Mouse (Mus musculus) liver, embryonic 14.5 days (tissue): ENCODE measurements around the gene Map3k11. TPM values are rescaled to one million over a fixed set of nuclear protein-coding genes. Genes with fewer than 3 reads are reported as not detected.

ENCODE experiments used
- ATAC-seq: fragments of 200-750 bp; cut with Nextera tagmentation; 2 replicates; pipeline ENCODE4 v1.8.0; 2017; ENCODE audit warnings: moderate number of reproducible peaks, mild to moderate bottlenecking, moderate library complexity; ENCODE audit not compliant: insufficient read depth
- DNase-seq, 3 experiments: peaks; one replicate each; pipeline ENCODE4 v3.0.0-alpha.2; 2012 to 2013; ENCODE audit warnings: low read depth in 3 of 3, low spot score in 3 of 3
- H3K27ac ChIP-seq: fragments of 300-500 bp; sonication (generic); 2 replicates; pipeline ENCODE4 v1.5.1; 2014; ENCODE audit warnings: moderate library complexity, mild to moderate bottlenecking, control low read depth, inconsistent platforms
- H3K27me3 ChIP-seq: fragments of 300-500 bp; sonication (generic); 2 replicates; pipeline ENCODE4 v1.6.1; 2014; ENCODE audit warnings: mild to moderate bottlenecking, low read length, moderate library complexity; ENCODE audit not compliant: control insufficient read depth, insufficient read depth
- H3K36me3 ChIP-seq: fragments of 300-500 bp; sonication (generic); replicated peaks from 2 replicates; pipeline ENCODE4 v1.6.1; 2014; ENCODE audit warnings: low read depth; ENCODE audit not compliant: control insufficient read depth, insufficient read depth
- H3K4me1 ChIP-seq, 2 experiments: fragments of 200-500 bp in 1 of 2; fragments of 300-500 bp in 1 of 2; sonication (generic) in 1 of 2; replicated peaks; 2 replicates each; pipeline ENCODE4 v1.6.1; 2012 to 2014; ENCODE audit warnings: antibody characterized with exemption in 1 of 2, inconsistent platforms in 1 of 2, low read length in 1 of 2; ENCODE audit not compliant: control insufficient read depth in 2 of 2, insufficient read depth in 2 of 2
- H3K4me2 ChIP-seq: fragments of 300-500 bp; sonication (generic); 2 replicates; pipeline ENCODE4 v1.6.1; 2014; ENCODE audit warnings: low read depth, mild to moderate bottlenecking, control low read depth, moderate library complexity
- H3K4me3 ChIP-seq, 2 experiments: fragments of 200-500 bp in 1 of 2; fragments of 300-500 bp in 1 of 2; sonication (generic) in 1 of 2; 2 replicates each; pipeline ENCODE4 v1.5.1; 2012 to 2014; ENCODE audit warnings: low read depth in 2 of 2, low read length in 2 of 2, mild to moderate bottlenecking in 2 of 2, control low read depth in 1 of 2, inconsistent platforms in 1 of 2, moderate library complexity in 1 of 2; ENCODE audit not compliant: insufficient read depth in 1 of 2
- H3K9ac ChIP-seq: fragments of 300-500 bp; sonication (generic); replicated peaks from 2 replicates; pipeline ENCODE4 v1.6.1; 2014; ENCODE audit warnings: mild to moderate bottlenecking, control low read depth, moderate library complexity
- H3K9me3 ChIP-seq: fragments of 300-500 bp; sonication (generic); 2 replicates; pipeline ENCODE4 v1.6.1; 2016; ENCODE audit warnings: low read length, mixed read lengths; ENCODE audit not compliant: control insufficient read depth
- CTCF ChIP-seq: IDR thresholded peaks from 2 replicates; pipeline ENCODE4 v1.5.1; 2016; ENCODE audit warnings: antibody characterized with exemption, low read depth, control low read depth
- EP300 ChIP-seq: IDR thresholded peaks from 2 replicates; pipeline ENCODE4 v1.6.1; 2016; ENCODE audit warnings: antibody characterized with exemption, low read depth
- WGBS: fragments of 180-500 bp; shearing (Covaris S2); extraction: QIAGEN DNeasy Blood & Tissue Kit; methylation state at CpG from one replicate; pipeline ENCODE4 v1.1.7; 2014; ENCODE audit not compliant: insufficient replicate concordance; 5-methylcytosine and 5-hydroxymethylcytosine counted together
- polyA plus RNA-seq, 2 experiments: library from polyadenylated mRNA; depleted of rRNA in 1 of 2; stranded (reverse) in 1 of 2; unstranded in 1 of 2; fragments of >200 nt; fragmentation: Nextera tagmentation in 1 of 2; extraction: Ambion mirVana in 1 of 2; gene quantifications; 2 replicates each; pipeline versions ENCODE4 v1.2.1 to v1.2.3; 2012 to 2014

Map3k11 gene
- polyA plus RNA-seq, 2 experiments: 9.1 to 13.7 TPM

DNA sequence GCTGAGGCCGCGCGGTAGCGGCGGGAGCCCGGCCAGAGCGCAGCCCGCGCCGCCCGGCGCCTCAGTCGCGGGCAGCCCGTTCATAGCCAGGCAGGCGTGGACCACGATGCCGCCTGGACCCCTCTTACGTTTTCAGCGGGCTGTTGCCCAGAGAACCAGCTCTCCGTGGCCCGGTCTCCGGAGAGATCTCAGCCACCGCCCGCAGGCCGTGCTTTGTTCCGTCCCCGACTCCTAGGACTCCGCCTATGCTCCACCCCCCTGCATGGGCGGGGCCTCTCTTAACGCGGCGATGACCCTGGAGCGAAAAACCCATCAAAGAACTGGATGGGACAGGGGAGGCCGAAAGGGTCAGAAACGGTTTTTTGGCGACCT, 40.9 kb downstream of the Map3k11 start, which contains the start of gene Fam89b:
TSS of gene Fam89b (minus strand) at position 210 of the 372 bp plus-strand sequence.
- H3K27ac ChIP-seq: peak within 1 kb of the TSS; percentile 98
- H3K36me3 ChIP-seq: peaks cover 3% of the 10 kb centered on the region; the same call in 1 of the 2 replicates
- under 1% methylated on average over 37 of the region's 37 CpGs for WGBS
- no peaks in the 10 kb centered on the region for H3K27me3 ChIP-seq
- peaks cover 26 to 32% of the 10 kb centered on the region in 2 experiments for H3K4me1 ChIP-seq
- ATAC-seq: peak; percentile 47
- H3K9ac ChIP-seq: peak within 1 kb of the TSS; percentile 96
- no peaks in the 10 kb centered on the region for H3K9me3 ChIP-seq
- DNase-seq: peak; percentile 75 to 82 (median 77)
- peak within 1 kb of the TSS; percentile 74 to 96 for H3K4me3 ChIP-seq
- H3K4me2 ChIP-seq: peak within 1 kb of the TSS; percentile 95
- TF ChIP-seq EP300 (no peak), CTCF (no peak)

DNA sequence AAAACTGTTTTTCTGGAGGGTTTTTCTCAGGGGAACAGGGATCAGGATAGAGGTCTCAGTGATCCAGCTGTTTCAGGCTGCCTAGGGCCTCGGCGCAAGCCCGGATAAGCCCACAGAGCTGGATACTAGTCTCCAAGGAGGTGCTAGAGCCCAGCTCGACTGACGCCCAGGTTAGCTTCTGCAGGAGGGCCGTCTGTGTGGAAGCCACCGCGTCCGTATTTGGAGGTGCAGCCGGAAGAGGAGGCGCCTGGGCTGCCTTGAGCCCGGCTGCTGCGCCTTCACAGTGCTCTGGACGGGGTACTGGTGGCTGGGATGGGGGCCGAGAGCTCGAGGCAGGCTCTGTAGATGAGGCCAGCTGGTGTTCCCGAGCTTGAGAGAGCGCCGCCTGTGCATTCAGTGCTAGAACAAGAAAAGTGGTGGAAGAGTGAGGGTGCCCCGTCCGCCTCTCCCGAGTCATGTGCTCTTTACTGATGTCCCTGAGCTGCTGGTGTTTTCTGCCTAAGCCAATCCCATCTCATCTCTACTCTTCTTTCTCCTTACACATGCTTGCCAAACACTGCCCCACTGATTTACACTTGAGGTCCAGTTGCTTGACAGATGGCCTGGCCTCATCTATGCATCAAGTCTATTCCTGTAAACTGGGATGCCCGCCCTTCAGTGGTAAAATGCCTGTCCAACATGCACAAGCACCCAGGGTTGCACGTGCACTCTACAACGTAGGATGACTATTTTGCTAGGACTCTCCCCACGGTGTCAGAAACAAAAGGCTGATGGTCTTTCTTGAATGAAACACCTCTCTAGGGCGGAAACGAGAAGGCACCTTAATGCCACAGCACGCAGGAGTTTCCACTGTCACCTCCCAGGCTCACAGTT, 42.0 kb downstream of the Map3k11 start:
- H3K27me3 ChIP-seq: peaks cover 6% of the 10 kb centered on the region
- no peaks in the 10 kb centered on the region; the same call in 1 of the 2 replicates for H3K36me3 ChIP-seq
- peak overlapping the region; percentile 95 for H3K4me2 ChIP-seq
- peak overlapping the region; percentile 62 to 80 for H3K4me3 ChIP-seq
- WGBS: 70% methylated on average over 29 of the region's 29 CpGs
- no peak overlapping the region; the same call in 1 of the 2 replicates for H3K27ac ChIP-seq
- DNase-seq: no peak
- no peak for TF ChIP-seq EP300
- TF ChIP-seq CTCF: no peak
- H3K9ac ChIP-seq: peak overlapping the region; percentile 50
- peaks cover 26 to 32% of the 10 kb centered on the region in 2 experiments for H3K4me1 ChIP-seq
- no peak for ATAC-seq
- H3K9me3 ChIP-seq: no peaks in the 10 kb centered on the region

DNA sequence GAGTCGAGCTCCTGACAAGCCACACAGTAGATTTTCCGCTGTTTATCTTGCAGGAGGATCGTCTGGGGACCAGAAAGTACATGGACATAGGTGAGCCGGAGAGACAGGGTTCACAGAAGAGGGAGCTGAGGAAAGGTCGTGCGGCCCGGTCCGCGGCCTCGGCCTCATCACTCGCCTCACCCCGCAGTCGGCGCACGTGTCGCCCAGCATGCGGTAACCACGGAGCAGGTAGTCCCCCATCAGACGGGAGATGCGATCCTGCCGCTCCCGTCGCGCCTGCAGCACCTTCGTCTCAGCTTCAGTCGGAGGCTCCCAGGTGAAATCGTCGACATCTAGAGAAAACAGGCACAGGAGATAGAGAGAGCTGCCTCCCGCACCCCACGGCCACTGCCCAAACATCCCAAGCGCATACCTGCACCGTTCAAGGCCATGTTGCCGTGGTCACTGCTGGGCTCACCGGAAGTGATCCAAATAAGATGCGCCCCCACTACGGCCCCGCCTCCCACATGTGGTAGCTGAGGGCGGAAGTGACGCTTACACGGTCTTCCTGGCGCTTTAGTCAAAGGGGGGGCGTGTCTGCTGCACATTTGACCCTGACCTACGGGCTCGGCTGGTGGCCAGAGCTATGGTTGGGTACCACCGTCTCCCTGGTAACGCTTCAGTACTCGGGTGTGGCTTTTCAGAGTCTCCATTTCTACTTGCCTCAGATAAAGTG, 42.9 kb downstream of the Map3k11 start:
- peak; percentile 42 for ATAC-seq
- peaks cover 26 to 32% of the 10 kb centered on the region in 2 experiments for H3K4me1 ChIP-seq
- H3K36me3 ChIP-seq: no peaks in the 10 kb centered on the region; the same call in 1 of the 2 replicates
- peak overlapping the region; percentile 95 for H3K4me2 ChIP-seq
- H3K27ac ChIP-seq: no peak overlapping the region; the same call in 1 of the 2 replicates
- peak overlapping the region; percentile 62 to 80 for H3K4me3 ChIP-seq
- H3K27me3 ChIP-seq: peaks cover 6% of the 10 kb centered on the region
- DNase-seq: peak; percentile 78 to 83 (median 82)
- TF ChIP-seq CTCF: no peak
- TF ChIP-seq EP300: peak; percentile 10; the same call in 1 of the 2 replicates
- H3K9ac ChIP-seq: peak overlapping the region; percentile 50
- H3K9me3 ChIP-seq: no peaks in the 10 kb centered on the region
- 1% methylated on average over 47 of the region's 47 CpGs for WGBS

DNA sequence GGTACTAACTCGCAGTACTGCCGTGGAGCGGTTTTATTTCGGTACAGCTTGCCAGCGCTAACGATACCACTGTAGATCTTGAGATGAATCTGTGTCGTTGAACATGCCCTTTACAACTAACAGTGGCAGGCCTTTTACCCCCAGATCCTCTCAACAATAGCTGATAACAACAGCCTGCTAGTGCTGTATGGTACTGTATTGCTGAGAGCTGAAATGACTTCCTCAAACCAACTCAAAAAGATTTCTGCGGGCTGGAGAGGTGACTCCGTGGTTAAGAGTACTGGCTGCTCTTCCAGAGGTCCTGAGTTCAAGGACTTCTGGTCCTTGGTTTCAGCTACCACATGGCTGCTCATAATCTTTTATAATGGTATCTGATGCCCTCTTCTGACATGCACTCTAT, 45.8 kb downstream of the Map3k11 start:
- ATAC-seq: no peak
- TF ChIP-seq EP300 (no peak), CTCF (no peak)
- no peaks in the 10 kb centered on the region; the same call in 1 of the 2 replicates for H3K36me3 ChIP-seq
- DNase-seq: no peak
- H3K4me2 ChIP-seq: no peak overlapping the region
- no peak overlapping the region for H3K9ac ChIP-seq
- H3K4me1 ChIP-seq: peaks cover 14 to 18% of the 10 kb centered on the region in 2 experiments
- WGBS: 59% methylated on average over 9 of the region's 9 CpGs
- H3K9me3 ChIP-seq: no peaks in the 10 kb centered on the region
- no peak overlapping the region for H3K27ac ChIP-seq
- no peak overlapping the region for H3K4me3 ChIP-seq
- H3K27me3 ChIP-seq: peaks cover 12% of the 10 kb centered on the region

DNA sequence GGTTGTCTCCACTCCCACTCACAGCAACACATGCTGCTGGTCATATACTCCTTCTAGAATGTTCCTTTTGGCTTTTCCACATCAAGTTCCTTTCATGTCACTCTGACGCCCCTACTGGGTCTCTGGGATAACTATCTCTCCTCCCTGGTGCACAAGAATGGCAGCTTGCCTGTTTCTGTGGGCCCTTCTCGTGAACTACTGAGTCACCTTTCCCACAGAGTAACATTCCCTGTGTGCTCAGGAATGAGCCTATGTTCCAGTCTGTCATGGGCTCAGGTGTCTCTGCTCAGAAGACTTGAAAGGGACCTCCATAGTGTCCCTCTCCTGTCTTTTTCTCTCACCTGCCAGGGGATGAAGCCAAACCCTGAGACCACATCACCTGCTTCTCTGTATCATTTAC, 50.9 kb downstream of the Map3k11 start:
- ATAC-seq (no peak), DNase-seq (no peak)
- H3K36me3 ChIP-seq: no peaks in the 10 kb centered on the region
- H3K4me2 ChIP-seq: no peak overlapping the region
- H3K9me3 ChIP-seq: no peaks in the 10 kb centered on the region
- WGBS: 48% methylated on average over 2 of the region's 2 CpGs
- TF ChIP-seq CTCF: no peak
- no peak for TF ChIP-seq EP300
- H3K4me3 ChIP-seq: no peak overlapping the region
- no peaks in the 10 kb centered on the region for H3K4me1 ChIP-seq
- peaks cover 61% of the 10 kb centered on the region for H3K27me3 ChIP-seq
- no peak overlapping the region for H3K9ac ChIP-seq
- no peak overlapping the region for H3K27ac ChIP-seq
